Mouse (Mus musculus): ENCODE data around the gene Skint11.
"Not testable (repeated sequence)": the region's sequence is repeated elsewhere in the genome, so short reads cannot be mapped to it uniquely, and the experiment has no call there.

Gene Skint11

GRCm38 (mm10) chr4:114163084-114163483 is at the start of gene Skint11:
TSS of gene Skint11 (plus strand) at chr4:114163384.
- DNase-seq: no peak

GRCm38 (mm10) chr4:114161149-114161548 is 2.0 kb upstream of the Skint11 start:
- DNase-seq: no peak

- DNase-seq: not testable (repeated sequence)
Observed at GRCm38 (mm10) chr4:114172898-114173297, 9.7 kb downstream of the Skint11 start.

- not testable (repeated sequence) for DNase-seq
Observed at GRCm38 (mm10) chr4:114256906-114257305, 93.7 kb downstream of the Skint11 start.
